Mouse (Mus musculus) heart, postnatal 0 days (tissue): ENCODE measurements at regions not wholly inside any gene's neighbourhood (a gene's known extent, or its start where the extent isn't known, plus 50 kb on each side); places are given as distances from the start of the nearest gene placed in this dataset.

Experiments used
- CTCF ChIP-seq: IDR thresholded peaks from 2 replicates; pipeline ENCODE4 v1.5.1; 2016; ENCODE audit warnings: antibody characterized with exemption, control low read depth, low read depth
- EP300 ChIP-seq: IDR thresholded peaks from 2 replicates; pipeline ENCODE4 v1.6.1; 2016; ENCODE audit warnings: antibody characterized with exemption, low read depth

GRCm38 (mm10) chr1:92720567-92720966 is 71.9 kb upstream of the Otos start:
- TF ChIP-seq CTCF (no peak), EP300 (peak; percentile 69; the same call in 1 of the 2 replicates)
